Mouse (Mus musculus): ENCODE data around the gene Tmem247. TPM values are rescaled to one million over a fixed set of nuclear protein-coding genes. Genes with fewer than 3 reads are reported as not detected.

Gene Tmem247
- polyA plus RNA-seq, 1 experiment from 2014 or later: not detected

GRCm38 (mm10) chr17:86966040-86966439, 48.9 kb downstream of the Tmem247 start:
- ATAC-seq (ENCODE audit: low FRiP score): no peak
- H3K4me3 ChIP-seq: no peak overlapping the region
- no peak overlapping the region for H3K27ac ChIP-seq
- no peaks in the 10 kb centered on the region for H3K36me3 ChIP-seq
- 78% methylated on average over 10 of the region's 10 CpGs for WGBS
- H3K27me3 ChIP-seq: no peaks in the 10 kb centered on the region
- H3K9ac ChIP-seq: no peak overlapping the region
- no peak overlapping the region for H3K4me2 ChIP-seq (replicated peaks)
- H3K4me1 ChIP-seq: peaks cover 34% of the 10 kb centered on the region
- H3K9me3 ChIP-seq (replicated peaks): no peaks in the 10 kb centered on the region

- Histone ChIP-seq H3K9ac (no peak overlapping the region), H3K36me3 (no peaks in the 10 kb centered on the region), H3K4me2 (replicated peaks) (no peak overlapping the region), H3K4me3 (no peak overlapping the region), H3K9me3 (replicated peaks) (no peaks in the 10 kb centered on the region), H3K27ac (no peak overlapping the region), H3K27me3 (no peaks in the 10 kb centered on the region), H3K4me1 (peaks cover 29% of the 10 kb centered on the region)
- 94% methylated on average over 12 of the region's 12 CpGs for WGBS
- ATAC-seq (ENCODE audit: low FRiP score): no peak
These were observed 49.9 kb downstream of the Tmem247 start for GRCm38 (mm10) chr17:86967048-86967447.

- no peak overlapping the region for H3K4me2 ChIP-seq (replicated peaks)
- no peak overlapping the region for H3K4me3 ChIP-seq
- no peak for ATAC-seq (ENCODE audit: low FRiP score)
- no peaks in the 10 kb centered on the region for H3K36me3 ChIP-seq
- no peaks in the 10 kb centered on the region for H3K9me3 ChIP-seq (replicated peaks)
- 87% methylated on average over 10 of the region's 10 CpGs for WGBS
- H3K27me3 ChIP-seq: no peaks in the 10 kb centered on the region
- H3K4me1 ChIP-seq: peaks cover 26% of the 10 kb centered on the region
- H3K9ac ChIP-seq: no peak overlapping the region
- H3K27ac ChIP-seq: no peak overlapping the region
These were observed 50.7 kb downstream of the Tmem247 start for GRCm38 (mm10) chr17:86967536-86968525.

GRCm38 (mm10) chr17:86968581-86968980, 51.4 kb downstream of the Tmem247 start:
- H3K27ac ChIP-seq: no peak overlapping the region
- peaks cover 24% of the 10 kb centered on the region for H3K4me1 ChIP-seq
- no peak for ATAC-seq (ENCODE audit: low FRiP score)
- no peaks in the 10 kb centered on the region for H3K9me3 ChIP-seq (replicated peaks)
- H3K4me3 ChIP-seq: no peak overlapping the region
- no peak overlapping the region for H3K4me2 ChIP-seq (replicated peaks)
- no peaks in the 10 kb centered on the region for H3K27me3 ChIP-seq
- 92% methylated on average over 5 of the region's 5 CpGs for WGBS
- H3K36me3 ChIP-seq: no peaks in the 10 kb centered on the region
- H3K9ac ChIP-seq: no peak overlapping the region

GRCm38 (mm10) chr17:86969582-86969981, 52.4 kb downstream of the Tmem247 start:
- Histone ChIP-seq H3K9me3 (replicated peaks) (no peaks in the 10 kb centered on the region), H3K36me3 (no peaks in the 10 kb centered on the region), H3K27ac (no peak overlapping the region), H3K4me3 (no peak overlapping the region), H3K4me2 (replicated peaks) (no peak overlapping the region), H3K4me1 (peaks cover 14% of the 10 kb centered on the region), H3K27me3 (no peaks in the 10 kb centered on the region), H3K9ac (no peak overlapping the region)
- WGBS: 60% methylated on average over 5 of the region's 5 CpGs
- no peak for ATAC-seq (ENCODE audit: low FRiP score)

GRCm38 (mm10) chr17:86970026-86970750, 53.0 kb downstream of the Tmem247 start:
- no peak for ATAC-seq (ENCODE audit: low FRiP score)
- H3K9me3 ChIP-seq (replicated peaks): no peaks in the 10 kb centered on the region
- H3K36me3 ChIP-seq: no peaks in the 10 kb centered on the region
- no peak overlapping the region for H3K4me2 ChIP-seq (replicated peaks)
- no peak overlapping the region for H3K27ac ChIP-seq
- H3K27me3 ChIP-seq: no peaks in the 10 kb centered on the region
- H3K4me3 ChIP-seq: no peak overlapping the region
- WGBS: 94% methylated on average over 15 of the region's 15 CpGs
- H3K4me1 ChIP-seq: peaks cover 8% of the 10 kb centered on the region
- H3K9ac ChIP-seq: no peak overlapping the region; the same call in 1 of the 2 replicates

GRCm38 (mm10) chr17:86971036-86971435, 53.9 kb downstream of the Tmem247 start:
- Histone ChIP-seq H3K27me3 (no peaks in the 10 kb centered on the region), H3K4me3 (no peak overlapping the region), H3K36me3 (0 out of 2 replicates have a peak, but pooled peaks cover 4% of the 10 kb centered on the region), H3K4me1 (peaks cover 3% of the 10 kb centered on the region; the same call in 1 of the 2 replicates), H3K27ac (peak overlapping the region; percentile 17; the same call in 1 of the 2 replicates), H3K9ac (no peak overlapping the region), H3K4me2 (replicated peaks) (no peak overlapping the region), H3K9me3 (replicated peaks) (no peaks in the 10 kb centered on the region)
- 88% methylated on average over 5 of the region's 5 CpGs for WGBS
- ATAC-seq (ENCODE audit: low FRiP score): no peak

- 93% methylated on average over 7 of the region's 7 CpGs for WGBS
- Histone ChIP-seq H3K4me1 (peaks cover 3% of the 10 kb centered on the region; the same call in 1 of the 2 replicates), H3K4me2 (replicated peaks) (no peak overlapping the region), H3K27me3 (no peaks in the 10 kb centered on the region), H3K9me3 (replicated peaks) (no peaks in the 10 kb centered on the region), H3K4me3 (no peak overlapping the region), H3K27ac (no peak overlapping the region), H3K9ac (no peak overlapping the region), H3K36me3 (0 out of 2 replicates have a peak, but pooled peaks cover 6% of the 10 kb centered on the region)
- ATAC-seq (ENCODE audit: low FRiP score): no peak
These were observed 54.7 kb downstream of the Tmem247 start for GRCm38 (mm10) chr17:86971860-86972259.

Other genes starting within 250 kb of the Tmem247 start
- gene Epas1, start 163.6 kb upstream of the Tmem247 start, polyA plus RNA-seq (2016; fragmentation: Nextera tagmentation; extraction: Ambion mirVana): 4.0 and 4.4 TPM in 2 replicates
- not detected in 2 replicates for gene Atp6v1e2, start 30.5 kb downstream of the Tmem247 start, polyA plus RNA-seq (2016; fragmentation: Nextera tagmentation; extraction: Ambion mirVana)
- 16.3 and 19.2 TPM in 2 replicates for gene Rhoq, start 45.7 kb downstream of the Tmem247 start, polyA plus RNA-seq (2016; fragmentation: Nextera tagmentation; extraction: Ambion mirVana)
- 30.9 and 32.6 TPM in 2 replicates for gene Pigf, start 108.1 kb downstream of the Tmem247 start, polyA plus RNA-seq (2016; fragmentation: Nextera tagmentation; extraction: Ambion mirVana)
- 188 and 190 TPM in 2 replicates for gene Cript, start 108.2 kb downstream of the Tmem247 start, polyA plus RNA-seq (2016; fragmentation: Nextera tagmentation; extraction: Ambion mirVana)
- gene Socs5, start 190.3 kb downstream of the Tmem247 start, polyA plus RNA-seq (2016; fragmentation: Nextera tagmentation; extraction: Ambion mirVana): 17.7 and 21.0 TPM in 2 replicates

Measured in hindbrain, embryonic 12.5 days (tissue).